Comparison of ENCODE assay signal across 8 mouse cellular contexts in genomic region chr7:25689603-25690021, GRCm38 (mm10). TPM values are rescaled to one million over a fixed set of nuclear protein-coding genes. Genes with fewer than 3 reads are reported as not detected.
DNase-seq lines count a peak whose midpoint lies in the region; ATAC-seq and TF ChIP-seq lines count a peak whose summit lies in the region.

No protein-coding gene starts in this region.

- H3K36me3 ChIP-seq in lung, embryonic 16.5 days (ENCODE audit: control insufficient read depth, insufficient read depth, low read length) = no peaks in the 10 kb centered on the region; the same call in 1 of the 2 replicates
- no peaks in the 10 kb centered on the region for H3K36me3 ChIP-seq in forebrain, embryonic 10.5 days (replicated peaks)
- peaks cover 2% of the 10 kb centered on the region; the same call in 1 of the 2 replicates for H3K36me3 ChIP-seq in limb, embryonic 15.5 days

- peak overlapping the region; percentile 90 for H3K9ac ChIP-seq in lung, embryonic 16.5 days (ENCODE audit: low read length)
- H3K9ac ChIP-seq in limb, embryonic 15.5 days = no peak overlapping the region

- no peak for TF ChIP-seq CTCF in olfactory bulb, adult 2 months (IDR thresholded peaks at IDR 0.05; ENCODE audit: insufficient read depth, low read depth, low read length)

- H3K27me3 ChIP-seq in lung, embryonic 16.5 days (ENCODE audit: control insufficient read depth, insufficient read depth, low read depth, low read length) = peaks cover 5% of the 10 kb centered on the region
- peaks cover 75% of the 10 kb centered on the region for H3K27me3 ChIP-seq in forebrain, embryonic 10.5 days (ENCODE audit: poor library complexity, severe bottlenecking)
- peaks cover 49% of the 10 kb centered on the region for H3K27me3 ChIP-seq in limb, embryonic 15.5 days

- no peaks in the 10 kb centered on the region for H3K9me3 ChIP-seq in lung, embryonic 16.5 days (ENCODE audit: control insufficient read depth, low read length)
- H3K9me3 ChIP-seq in forebrain, embryonic 10.5 days = peaks cover 4% of the 10 kb centered on the region; the same call in 1 of the 2 replicates
- no peaks in the 10 kb centered on the region for H3K9me3 ChIP-seq in limb, embryonic 15.5 days

- peak; percentile 1; the same call in 1 of the 2 replicates for ATAC-seq in lung, embryonic 16.5 days (ENCODE audit: low read depth)
- ATAC-seq in limb, embryonic 15.5 days (ENCODE audit: insufficient number of reproducible peaks, low FRiP score, low TSS enrichment, low read depth) = no peak

- peak overlapping the region; percentile 95 for H3K4me2 ChIP-seq in lung, embryonic 16.5 days (ENCODE audit: low read depth, low read length)
- peak overlapping the region; percentile 81 for H3K4me2 ChIP-seq in limb, embryonic 15.5 days

- no peak for TF ChIP-seq POLR2A in olfactory bulb, adult 2 months (IDR thresholded peaks at IDR 0.05; ENCODE audit: insufficient read depth, low read depth, low read length)

- 5% methylated on average over 12 of the region's 12 CpGs for WGBS in lung, embryonic 16.5 days
- 16% methylated on average over 12 of the region's 12 CpGs for WGBS in forebrain, embryonic 10.5 days
- WGBS in limb, embryonic 15.5 days = 9% methylated on average over 12 of the region's 12 CpGs
- 19% methylated on average over 12 of the region's 12 CpGs for WGBS in olfactory bulb, adult 2 months

- no peak for DNase-seq in lung, postnatal 25 days (ENCODE audit: low spot score)
- DNase-seq in forebrain, embryonic 10.5 days (ENCODE audit: extremely low spot score, low spot score) = no peak
- no peak for DNase-seq in left cerebral cortex, adult 11 months (ENCODE audit: low spot score)
- DNase-seq in spleen, postnatal 10 days (ENCODE audit: low spot score in 2 of 2) = no peak
- no peak for DNase-seq in layer of hippocampus, adult 9-10 months (ENCODE audit: low spot score)

- peaks cover 22% of the 10 kb centered on the region for H3K4me1 ChIP-seq in lung, embryonic 16.5 days (replicated peaks; ENCODE audit: control insufficient read depth, insufficient read depth, low read length)
- H3K4me1 ChIP-seq in forebrain, embryonic 10.5 days = peaks cover 49% of the 10 kb centered on the region
- peaks cover 38% of the 10 kb centered on the region for H3K4me1 ChIP-seq in limb, embryonic 15.5 days
- H3K4me1 ChIP-seq in olfactory bulb, adult 2 months (ENCODE audit: control insufficient read depth, insufficient read depth, low read length) = peaks cover 48% of the 10 kb centered on the region

- H3K4me3 ChIP-seq in lung, embryonic 16.5 days (ENCODE audit: low read length) = peak overlapping the region; percentile 81
- peak overlapping the region; percentile 64 for H3K4me3 ChIP-seq in forebrain, embryonic 10.5 days
- peak overlapping the region; percentile 67 for H3K4me3 ChIP-seq in limb, embryonic 15.5 days
- peak overlapping the region; percentile 44 for H3K4me3 ChIP-seq in olfactory bulb, adult 2 months (ENCODE audit: insufficient read depth, low read depth, low read length)

- peak overlapping the region; percentile 13 for H3K27ac ChIP-seq in lung, embryonic 16.5 days (ENCODE audit: low read length)
- no peak overlapping the region for H3K27ac ChIP-seq in forebrain, embryonic 10.5 days
- H3K27ac ChIP-seq in limb, embryonic 15.5 days = no peak overlapping the region
- H3K27ac ChIP-seq in olfactory bulb, adult 2 months (ENCODE audit: insufficient read depth, low read depth, low read length) = no peak overlapping the region

RNA-seq across cellular contexts. Expression of gene Tgfb1, which starts 2.8 kb away (rescaled TPM):
- polyA plus RNA-seq in lung, embryonic 16.5 days (2015; fragmentation: Nextera tagmentation; extraction: Ambion mirVana) = 3.1 and 3.4 TPM in 2 replicates
- polyA plus RNA-seq in forebrain, embryonic 10.5 days (2016; fragmentation: Nextera tagmentation; extraction: Ambion mirVana) = 0.89 and 1.2 TPM in 2 replicates
- polyA plus RNA-seq in limb, embryonic 15.5 days (2015; fragmentation: Nextera tagmentation; extraction: Ambion mirVana) = 2.8 and 3.8 TPM in 2 replicates
- polyA plus RNA-seq in olfactory bulb, adult 2 months (2012; ENCODE audit: insufficient read depth, insufficient read length, low replicate concordance, missing spikeins) = not detected in 2 replicates

RNA-seq across cellular contexts. Expression of gene B9d2, which starts 9.0 kb away (rescaled TPM):
- polyA plus RNA-seq in lung, embryonic 16.5 days (2015; fragmentation: Nextera tagmentation; extraction: Ambion mirVana) = 33.1 and 35.8 TPM in 2 replicates
- polyA plus RNA-seq in forebrain, embryonic 10.5 days (2016; fragmentation: Nextera tagmentation; extraction: Ambion mirVana) = 36.9 and 38.1 TPM in 2 replicates
- 24.9 and 29.1 TPM in 2 replicates for polyA plus RNA-seq in limb, embryonic 15.5 days (2015; fragmentation: Nextera tagmentation; extraction: Ambion mirVana)
- polyA plus RNA-seq in olfactory bulb, adult 2 months (2012; ENCODE audit: insufficient read depth, insufficient read length, low replicate concordance, missing spikeins) = not detected in 2 replicates

RNA-seq across cellular contexts. Expression of gene Tmem91, which starts 14.6 kb away (rescaled TPM):
- 3.6 and 3.9 TPM in 2 replicates for polyA plus RNA-seq in lung, embryonic 16.5 days (2015; fragmentation: Nextera tagmentation; extraction: Ambion mirVana)
- polyA plus RNA-seq in forebrain, embryonic 10.5 days (2016; fragmentation: Nextera tagmentation; extraction: Ambion mirVana) = 2.2 and 3.2 TPM in 2 replicates
- polyA plus RNA-seq in limb, embryonic 15.5 days (2015; fragmentation: Nextera tagmentation; extraction: Ambion mirVana) = 3.0 TPM in 2 replicates
- polyA plus RNA-seq in olfactory bulb, adult 2 months (2012; ENCODE audit: insufficient read depth, insufficient read length, low replicate concordance, missing spikeins) = not detected in 2 replicates

RNA-seq across cellular contexts. Expression of gene Ccdc97, which starts 29.3 kb away (rescaled TPM):
- polyA plus RNA-seq in lung, embryonic 16.5 days (2015; fragmentation: Nextera tagmentation; extraction: Ambion mirVana) = 21.1 and 24.9 TPM in 2 replicates
- polyA plus RNA-seq in forebrain, embryonic 10.5 days (2016; fragmentation: Nextera tagmentation; extraction: Ambion mirVana) = 28.7 and 29.6 TPM in 2 replicates
- 23.1 and 23.4 TPM in 2 replicates for polyA plus RNA-seq in limb, embryonic 15.5 days (2015; fragmentation: Nextera tagmentation; extraction: Ambion mirVana)
- polyA plus RNA-seq in olfactory bulb, adult 2 months (2012; ENCODE audit: insufficient read depth, insufficient read length, low replicate concordance, missing spikeins) = not detected in 2 replicates

RNA-seq across cellular contexts. Expression of gene Exosc5, which starts 30.6 kb away (rescaled TPM):
- polyA plus RNA-seq in lung, embryonic 16.5 days (2015; fragmentation: Nextera tagmentation; extraction: Ambion mirVana) = 70.6 and 71.2 TPM in 2 replicates
- polyA plus RNA-seq in forebrain, embryonic 10.5 days (2016; fragmentation: Nextera tagmentation; extraction: Ambion mirVana) = 81.0 and 82.1 TPM in 2 replicates
- 64.7 and 69.8 TPM in 2 replicates for polyA plus RNA-seq in limb, embryonic 15.5 days (2015; fragmentation: Nextera tagmentation; extraction: Ambion mirVana)
- polyA plus RNA-seq in olfactory bulb, adult 2 months (2012; ENCODE audit: insufficient read depth, insufficient read length, low replicate concordance, missing spikeins) = not detected in 2 replicates

Comparison
In these comparisons a context has a peak if more than half of its experiments do, and no peak if none do; other contexts are left out.
1. RNA of gene B9d2, which starts 9.0 kb away (polyA plus RNA-seq): 36.9 to 38.1 TPM in forebrain, embryonic 10.5 days, 33.1 to 35.8 TPM in lung, embryonic 16.5 days and 24.9 to 29.1 TPM in limb, embryonic 15.5 days; not detected in olfactory bulb, adult 2 months; every median in the first group is over 10 times any median in the second.
2. Peak in every context shown above with its lines, with median percentiles within 50 percentile points of each other: H3K4me3 ChIP-seq.